ENCODE assay signal across 9 mouse cellular contexts in the genomic region with DNA sequence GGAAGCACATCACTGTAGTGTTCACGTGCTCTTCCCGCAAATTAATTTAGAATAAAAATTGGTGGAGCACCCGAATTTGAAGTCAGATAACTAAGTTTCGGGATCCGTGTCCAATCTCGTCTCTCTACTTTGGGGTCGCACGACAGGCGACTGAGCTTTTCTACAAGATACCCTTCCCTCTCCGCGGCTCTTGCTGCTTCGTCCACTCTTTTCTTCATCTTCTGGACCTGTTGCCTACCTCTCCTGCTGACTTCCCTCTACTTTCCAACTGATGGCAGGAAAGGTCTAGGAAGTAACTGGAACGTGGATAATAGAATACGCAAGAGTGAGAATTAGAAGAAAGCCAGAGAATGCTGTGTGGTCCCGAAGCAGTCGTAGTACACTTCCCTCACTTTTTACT. TPM values are rescaled to one million over a fixed set of nuclear protein-coding genes. Genes with fewer than 3 reads are reported as not detected.
A peak's percentile ranks its signal among the peaks of the same experiment; 100 is the strongest.
DNase-seq lines count a peak whose midpoint lies in the region; ATAC-seq and TF ChIP-seq lines count a peak whose summit lies in the region.
"Had no signal": no experiment of that assay in that cellular context is flagged by ENCODE, and none has a peak within 500 bp of the region (broad histone marks: within the 10 kb centered on the region; RNA-seq: fewer than 3 reads in every experiment).

No protein-coding gene starts in this region.

- no peaks in the 10 kb centered on the region for H3K36me3 ChIP-seq in heart, embryonic 12.5 days
- H3K36me3 ChIP-seq in G1E (replicated peaks) = no peaks in the 10 kb centered on the region
- no peaks in the 10 kb centered on the region for H3K36me3 ChIP-seq in heart, postnatal 0 days (replicated peaks; ENCODE audit: control insufficient read depth, insufficient read depth, low read length)
- no peaks in the 10 kb centered on the region for H3K36me3 ChIP-seq in liver, postnatal 0 days (replicated peaks; ENCODE audit: insufficient read depth, low read length)

- DNase-seq in heart, postnatal 36 days = no peak
- no peak for DNase-seq in G1E (ENCODE audit: low spot score)
- no peak for DNase-seq in heart, postnatal 0 days (ENCODE audit: low spot score)
- no peak for DNase-seq in liver, postnatal 0 days
- no peak for DNase-seq in left cerebral cortex, postnatal 36 days (ENCODE audit: low spot score in 2 of 2)
- no peak for DNase-seq in right cerebral cortex, postnatal 14 days
- no peak for DNase-seq in frontal cortex, postnatal 10 days (ENCODE audit: low spot score in 2 of 2)
- DNase-seq: cerebellum, adult 18-20 months had no signal

- H3K4me1 ChIP-seq in heart, embryonic 12.5 days (replicated peaks) = 0 out of 2 replicates have a peak, but pooled peaks cover 6% of the 10 kb centered on the region
- H3K4me1 ChIP-seq in G1E (ENCODE audit: insufficient read depth, low read depth, low read length) = peaks cover 52% of the 10 kb centered on the region
- H3K4me1 ChIP-seq in heart, postnatal 0 days (ENCODE audit: control insufficient read depth, insufficient read depth) = 0 out of 2 replicates have a peak, but pooled peaks cover 6% of the 10 kb centered on the region
- peaks cover 29% of the 10 kb centered on the region for H3K4me1 ChIP-seq in liver, postnatal 0 days (ENCODE audit: insufficient read depth)

- intact Hi-C loops in heart, postnatal 36 days (cut with DNase I) = loop anchor here (2.0 to 10.0 kb wide), 2 partner anchors 57 to 63 kb away; no protein-coding TSS in a partner anchor
- intact Hi-C loops in left cerebral cortex, postnatal 36 days (cut with DNase I) = loop anchor here (5.0 kb wide), 2 partner anchors 79 to 99 kb away; no protein-coding TSS in a partner anchor

- peak overlapping the region; percentile 47 for H3K9ac ChIP-seq in heart, embryonic 12.5 days
- H3K9ac ChIP-seq in heart, postnatal 0 days (replicated peaks; ENCODE audit: low read depth, low read length) = no peak overlapping the region
- no peak overlapping the region; the same call in 1 of the 2 replicates for H3K9ac ChIP-seq in liver, postnatal 0 days (replicated peaks)

- no peaks in the 10 kb centered on the region for H3K9me3 ChIP-seq in heart, embryonic 12.5 days (replicated peaks)
- no peaks in the 10 kb centered on the region for H3K9me3 ChIP-seq in G1E (replicated peaks)
- H3K9me3 ChIP-seq in heart, postnatal 0 days (replicated peaks; ENCODE audit: control insufficient read depth, low read length) = no peaks in the 10 kb centered on the region
- H3K9me3 ChIP-seq in liver, postnatal 0 days (ENCODE audit: low read length) = no peaks in the 10 kb centered on the region

- 0 out of 2 replicates have a peak, but pooled peaks cover 3% of the 10 kb centered on the region for H3K27me3 ChIP-seq in heart, embryonic 12.5 days (replicated peaks)
- no peaks in the 10 kb centered on the region for H3K27me3 ChIP-seq in G1E (ENCODE audit: insufficient read depth, low read length)
- H3K27me3 ChIP-seq in heart, postnatal 0 days (ENCODE audit: control insufficient read depth, insufficient read depth, low read length) = peaks cover 24% of the 10 kb centered on the region
- peaks cover 4% of the 10 kb centered on the region for H3K27me3 ChIP-seq in liver, postnatal 0 days (ENCODE audit: insufficient read depth, low read length)

- TF ChIP-seq EP300 in heart, postnatal 0 days (IDR thresholded peaks at IDR 0.05; ENCODE audit: low read depth) = no peak
- TF ChIP-seq EP300 in liver, postnatal 0 days (IDR thresholded peaks at IDR 0.05; ENCODE audit: low read depth) = no peak

- under 1% methylated on average over 16 of the region's 16 CpGs for WGBS in heart, embryonic 12.5 days
- WGBS in heart, postnatal 0 days = 3% methylated on average over 16 of the region's 16 CpGs
- WGBS in liver, postnatal 0 days (ENCODE audit: insufficient replicate concordance) = under 1% methylated on average over 16 of the region's 16 CpGs

- H3K27ac ChIP-seq in heart, embryonic 12.5 days (ENCODE audit: poor library complexity, severe bottlenecking) = no peak overlapping the region
- H3K27ac ChIP-seq in heart, postnatal 0 days (ENCODE audit: low read depth) = no peak overlapping the region
- H3K27ac ChIP-seq in liver, postnatal 0 days (ENCODE audit: low read depth) = no peak overlapping the region

- ATAC-seq in heart, embryonic 12.5 days (ENCODE audit: insufficient number of reproducible peaks, low FRiP score) = no peak
- ATAC-seq in G1E (ENCODE audit: extremely low read depth, insufficient number of reproducible peaks, low FRiP score, poor library complexity, severe bottlenecking) = no peak
- no peak for ATAC-seq in heart, postnatal 0 days (ENCODE audit: insufficient read depth, low read depth)
- no peak for ATAC-seq in liver, postnatal 0 days

- peak overlapping the region; percentile 63 for H3K4me3 ChIP-seq in heart, embryonic 12.5 days
- H3K4me3 ChIP-seq in G1E (ENCODE audit: low read depth, low read length) = peak overlapping the region; percentile 71
- H3K4me3 ChIP-seq in heart, postnatal 0 days (ENCODE audit: low read depth, low read length) = peak overlapping the region; percentile 36
- H3K4me3 ChIP-seq in liver, postnatal 0 days (ENCODE audit: low read depth, low read length) = peak overlapping the region; percentile 46

- H3K4me2 ChIP-seq in heart, embryonic 12.5 days = peak overlapping the region; percentile 85
- H3K4me2 ChIP-seq in heart, postnatal 0 days (ENCODE audit: low read depth, low read length) = peak overlapping the region; percentile 56
- H3K4me2 ChIP-seq in liver, postnatal 0 days (ENCODE audit: low read depth, low read length) = peak overlapping the region; percentile 77

- TF ChIP-seq CTCF in G1E (IDR thresholded peaks at IDR 0.05; ENCODE audit: low read depth, low read length) = no peak
- no peak for TF ChIP-seq CTCF in heart, postnatal 0 days (IDR thresholded peaks at IDR 0.05; ENCODE audit: low read depth)
- TF ChIP-seq CTCF in liver, postnatal 0 days (IDR thresholded peaks at IDR 0.05; ENCODE audit: low read depth) = no peak

RNA-seq across cellular contexts. Expression of a gene that starts 26.9 kb away (rescaled TPM):
- polyA plus RNA-seq in heart, embryonic 12.5 days (2016; fragmentation: Nextera tagmentation; extraction: Ambion mirVana) = 7.5 and 8.3 TPM in 2 replicates
- total RNA-seq in heart, postnatal 36 days (2021) = under 1 TPM; 0.97 to 0.98 TPM
- total RNA-seq in G1E (2014; fragmentation: Nextera tagmentation) (10.4 and 20.1 TPM in 2 replicates), G1E (2017) (2.2 and 3.6 TPM in 2 replicates)
- 0.20 and 0.26 TPM in 2 replicates for polyA plus RNA-seq in G1E (2012)
- 1.1 and 1.7 TPM in 2 replicates for total RNA-seq in heart, postnatal 0 days (2014; rRNA removed; ENCODE audit: low replicate concordance)
- polyA plus RNA-seq in heart, postnatal 0 days (2015; fragmentation: Nextera tagmentation; extraction: Ambion mirVana) = 2.1 and 2.6 TPM in 2 replicates
- polyA plus RNA-seq in liver, postnatal 0 days (2015; fragmentation: Nextera tagmentation; extraction: Ambion mirVana) = 0.27 and 0.32 TPM in 2 replicates
- total RNA-seq in left cerebral cortex, postnatal 36 days (2021) = 1 to 10 TPM; 3.7 to 4.2 TPM
